Mouse (Mus musculus) adrenal gland, postnatal 14 days (tissue): ENCODE data around the gene 1500009C09Rik. TPM values are rescaled to one million over a fixed set of nuclear protein-coding genes. Genes with fewer than 3 reads are reported as not detected.

Experiments
- DNase-seq: peaks from one replicate; pipeline ENCODE4 v3.0.0; 2021; ENCODE audit warnings: mixed read lengths
- total RNA-seq: library from RNA; stranded (reverse); gene quantifications from 2 replicates; pipeline ENCODE4 v1.2.3, GENCODE M21; 2021

The 1500009C09Rik gene
- total RNA-seq, 1 experiment from 2014 or later = 0.74 TPM

DNA sequence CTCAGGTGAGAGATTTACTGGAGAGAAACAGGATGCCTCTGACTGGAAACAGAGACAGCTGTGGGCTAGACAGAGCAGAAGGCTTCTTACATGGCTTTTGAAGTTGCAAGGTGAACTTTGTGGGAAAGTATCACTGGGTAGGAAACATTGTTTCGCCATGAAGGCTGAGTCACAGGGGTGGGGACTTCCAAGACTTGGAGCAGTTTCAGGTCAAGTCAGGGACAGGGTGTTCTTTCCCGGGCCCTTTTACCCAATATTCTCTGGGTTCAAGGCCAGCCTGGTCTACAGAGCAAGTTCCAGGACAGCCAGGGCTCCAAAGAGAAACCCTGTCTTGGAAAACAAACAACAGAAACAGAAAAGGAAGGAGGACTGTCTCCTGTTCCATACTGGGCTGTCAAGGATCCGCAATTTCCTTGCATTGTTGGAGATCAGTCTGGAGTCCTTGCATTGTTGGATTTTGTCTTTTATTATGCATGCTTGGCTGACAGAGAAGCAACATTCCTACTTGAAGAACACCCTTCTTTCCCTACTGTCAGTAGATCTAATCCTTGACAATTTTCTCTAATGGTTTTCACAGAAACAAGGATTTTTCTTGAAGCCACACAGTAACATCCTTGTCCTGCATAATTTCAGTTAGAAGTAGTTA, 4.9 kb upstream of the 1500009C09Rik start:
- DNase-seq = peak; percentile 77

- DNase-seq = no peak
These were observed 618 bp upstream of the 1500009C09Rik start for GRCm38 (mm10) chr15:82251579-82251978.

DNA sequence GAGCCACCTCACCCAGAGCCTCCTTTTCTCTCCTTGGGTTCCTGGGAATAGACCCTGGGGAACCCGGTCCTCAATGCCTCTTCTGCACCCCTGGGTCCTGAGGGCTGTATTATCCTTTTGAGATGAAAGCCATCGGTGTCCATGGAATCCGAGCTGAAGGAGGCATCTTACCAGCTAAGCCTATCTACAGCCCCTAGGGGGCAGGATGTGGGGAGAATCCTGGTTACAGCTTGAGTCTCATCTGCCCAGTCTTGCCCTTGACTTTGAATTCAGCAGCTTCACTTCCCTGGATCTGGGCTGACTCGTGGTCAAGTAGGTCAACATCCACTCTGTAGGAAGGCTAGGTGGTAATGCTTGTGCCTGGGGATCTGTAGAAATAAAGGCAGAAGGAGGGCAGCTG, 3.1 kb downstream of the 1500009C09Rik start:
- no peak for DNase-seq

GRCm38 (mm10) chr15:82255944-82256383, 3.8 kb downstream of the 1500009C09Rik start:
- DNase-seq = no peak

DNA sequence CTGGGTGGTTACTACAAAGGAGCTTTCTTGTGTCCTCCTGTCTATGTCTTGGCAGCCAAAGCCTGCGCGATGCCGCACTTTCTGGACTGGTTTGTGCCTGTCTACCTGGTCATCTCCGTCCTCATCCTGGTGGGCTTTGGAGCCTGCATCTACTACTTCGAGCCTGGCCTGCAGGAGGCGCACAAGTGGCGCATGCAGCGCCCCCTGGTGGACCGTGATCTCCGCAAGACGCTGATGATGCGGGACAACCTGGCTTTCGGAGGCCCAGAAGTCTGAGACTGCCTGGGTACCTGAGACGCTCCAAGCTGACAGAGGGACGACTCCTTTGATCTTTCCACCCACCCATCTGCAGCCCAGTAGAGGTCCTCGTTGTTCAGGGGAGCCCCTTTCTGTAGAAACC, 7.3 kb downstream of the 1500009C09Rik start:
- DNase-seq = peak; percentile 84

DNA sequence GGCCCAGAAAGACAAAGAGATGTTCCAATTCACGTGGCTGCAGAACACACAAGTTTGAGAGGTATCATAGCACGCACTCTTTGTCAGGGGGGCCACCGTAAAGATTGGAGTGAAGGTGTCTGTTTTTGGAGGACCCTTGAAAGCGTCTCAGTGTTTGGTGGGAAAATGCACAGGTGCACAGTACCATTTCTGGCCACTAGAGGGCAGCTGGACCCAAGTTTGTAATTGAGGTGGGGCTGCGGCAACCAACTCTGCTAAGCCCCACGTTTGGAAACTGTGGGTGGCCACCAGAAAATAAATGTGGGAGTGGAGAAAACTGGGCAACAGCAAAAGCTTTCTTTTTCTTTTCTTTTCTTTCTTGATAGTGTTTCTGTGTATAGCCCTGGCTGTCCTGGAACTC, 14.2 kb downstream of the 1500009C09Rik start:
- DNase-seq = peak; percentile 73

GRCm38 (mm10) chr15:82268185-82268584, 16.0 kb downstream of the 1500009C09Rik start:
- DNase-seq = no peak

DNA sequence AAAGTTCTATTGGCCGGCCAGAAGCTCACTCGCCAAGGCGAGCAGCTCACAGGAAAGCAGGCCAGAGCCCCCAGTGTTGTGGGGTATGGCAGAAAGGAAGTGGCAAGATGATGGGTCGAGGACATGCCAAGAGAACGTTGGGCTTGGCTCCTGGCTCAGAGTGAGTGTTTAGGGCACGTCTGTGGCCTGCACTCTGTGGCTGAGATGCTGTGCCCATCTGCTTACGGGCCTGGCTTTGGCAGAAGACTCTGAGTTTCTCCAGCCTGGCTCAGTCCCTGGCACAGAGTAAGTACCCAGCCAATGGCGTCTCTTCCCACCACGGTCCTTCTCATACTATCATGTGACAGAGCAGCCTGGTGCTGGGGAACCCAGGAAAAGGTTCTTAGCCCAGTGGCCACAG, 16.6 kb downstream of the 1500009C09Rik start:
- no peak for DNase-seq

DNA sequence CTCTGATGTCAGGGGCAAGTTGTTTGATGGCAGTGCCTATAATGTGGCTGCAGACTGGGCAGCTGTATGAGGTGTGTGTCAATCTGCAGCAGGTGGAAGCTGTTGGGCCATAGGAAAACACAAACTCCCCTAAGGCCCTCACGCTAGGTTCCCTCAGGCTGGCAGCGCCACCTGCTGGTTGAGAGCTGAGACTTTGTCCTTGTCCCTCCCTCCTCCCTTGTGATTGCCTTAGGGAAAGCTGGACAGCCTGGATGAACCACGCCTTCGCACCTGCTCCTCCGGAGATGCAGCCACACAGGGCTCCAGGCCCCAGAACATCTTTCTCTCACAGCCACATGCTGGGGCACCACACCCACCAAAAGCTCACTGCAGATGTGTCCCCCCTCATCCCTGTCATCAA, 19.0 kb downstream of the 1500009C09Rik start:
- peak; percentile 87 for DNase-seq

GRCm38 (mm10) chr15:82272295-82272694, 20.1 kb downstream of the 1500009C09Rik start:
- no peak for DNase-seq

DNA sequence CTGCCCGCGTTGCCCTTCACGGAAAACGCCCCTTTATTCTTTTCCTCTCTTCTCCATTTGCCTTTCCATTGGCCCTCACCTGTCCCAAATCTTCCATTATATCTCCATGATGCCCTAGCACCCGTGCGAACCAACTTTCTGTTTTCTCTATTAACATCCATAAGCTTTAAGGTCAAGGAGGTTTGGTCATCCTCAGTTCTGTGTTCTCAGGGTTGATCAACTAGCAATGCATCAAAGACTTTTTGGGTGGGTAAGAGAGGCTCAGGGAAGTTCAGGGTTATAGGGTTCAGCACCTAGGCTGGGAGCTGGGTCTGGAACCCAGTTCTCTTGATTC, 22.4 kb downstream of the 1500009C09Rik start, which contains the start of gene Sept3:
Sept3 (plus strand) TSS at position 301 of the 334 bp plus-strand sequence.
- DNase-seq = no peak

- peak; percentile 69 for DNase-seq
These were observed 23.0 kb downstream of the 1500009C09Rik start for GRCm38 (mm10) chr15:82274927-82275901.

DNA sequence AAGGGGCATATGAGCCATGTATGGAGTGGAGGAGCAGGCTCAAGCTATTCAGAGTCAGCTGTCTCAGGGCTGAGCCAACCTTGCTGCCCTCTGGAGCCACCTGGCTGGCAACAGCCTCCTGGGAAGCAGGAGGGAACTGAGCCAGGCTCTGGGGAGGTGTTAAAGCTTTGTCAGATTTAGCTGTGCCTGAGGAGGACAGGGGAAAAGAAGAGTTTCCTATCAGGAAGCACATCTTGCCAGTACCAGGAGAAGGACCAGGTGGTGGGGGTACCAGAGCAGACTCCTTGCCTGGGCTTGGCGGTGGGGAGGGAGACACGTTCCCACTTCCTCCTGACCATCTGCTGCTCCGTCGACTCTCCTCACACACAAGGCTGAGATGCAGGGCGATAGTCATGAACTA, 25.4 kb downstream of the 1500009C09Rik start:
- no peak for DNase-seq

DNA sequence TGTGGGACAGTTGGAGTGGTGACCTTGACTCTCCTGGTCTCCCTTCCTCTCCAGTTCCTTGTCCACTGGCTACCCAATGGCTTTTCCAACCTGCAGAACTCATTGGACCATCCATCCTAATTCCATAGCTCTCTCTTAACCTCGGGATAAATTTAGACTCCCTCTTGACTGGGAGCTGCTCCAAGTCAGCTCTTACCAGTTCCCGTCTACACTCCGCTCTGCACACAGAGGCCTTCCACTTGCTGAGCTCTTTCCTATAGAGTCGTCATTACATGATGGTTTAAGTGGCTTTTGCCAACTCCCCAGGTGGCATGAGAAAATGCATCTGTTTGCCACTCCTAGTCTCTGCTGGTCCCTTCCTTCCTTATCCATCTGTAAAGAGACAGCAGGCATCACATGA, 28.4 kb downstream of the 1500009C09Rik start:
- no peak for DNase-seq

DNA sequence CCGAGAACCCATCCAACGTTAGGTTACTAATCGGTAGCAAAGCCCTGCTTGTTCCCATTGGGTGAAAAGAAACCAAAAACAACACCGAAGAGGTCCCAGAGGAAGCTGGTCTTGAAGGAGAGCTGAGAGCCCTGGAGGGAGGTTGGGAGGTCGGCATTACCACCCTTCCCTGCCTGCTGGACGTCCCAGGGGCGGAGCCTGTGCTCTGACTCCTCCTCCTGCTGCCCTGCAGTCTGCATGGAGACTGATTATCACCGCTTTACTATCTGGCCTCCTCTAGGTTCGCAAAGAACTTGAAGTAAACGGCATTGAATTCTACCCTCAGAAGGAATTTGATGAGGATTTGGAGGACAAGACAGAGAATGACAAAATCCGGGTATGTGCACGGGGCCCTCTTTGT, 34.0 kb downstream of the 1500009C09Rik start:
- DNase-seq = no peak

- DNase-seq = no peak
These were observed 38.1 kb downstream of the 1500009C09Rik start for GRCm38 (mm10) chr15:82290252-82290651.

DNA sequence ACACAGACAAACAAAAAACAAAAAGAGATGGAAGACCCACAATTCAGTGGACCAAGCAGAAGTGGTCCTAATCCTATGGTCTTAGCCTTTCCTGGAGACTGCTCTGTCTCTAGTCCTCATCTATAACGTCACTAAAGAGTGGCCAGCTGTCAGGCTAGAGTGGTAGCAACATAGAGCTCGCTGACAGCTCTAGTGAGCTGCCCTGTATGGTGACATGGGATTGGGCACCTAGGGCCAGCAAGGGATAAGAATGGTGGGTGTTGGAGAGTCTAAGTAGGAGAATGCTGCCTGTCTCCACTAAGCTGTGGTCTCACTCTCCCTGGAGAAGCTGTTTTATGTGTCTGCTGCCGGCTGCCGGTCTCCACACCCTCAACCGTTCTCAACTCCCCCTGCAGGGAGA, 40.7 kb downstream of the 1500009C09Rik start:
- DNase-seq = no peak

DNA sequence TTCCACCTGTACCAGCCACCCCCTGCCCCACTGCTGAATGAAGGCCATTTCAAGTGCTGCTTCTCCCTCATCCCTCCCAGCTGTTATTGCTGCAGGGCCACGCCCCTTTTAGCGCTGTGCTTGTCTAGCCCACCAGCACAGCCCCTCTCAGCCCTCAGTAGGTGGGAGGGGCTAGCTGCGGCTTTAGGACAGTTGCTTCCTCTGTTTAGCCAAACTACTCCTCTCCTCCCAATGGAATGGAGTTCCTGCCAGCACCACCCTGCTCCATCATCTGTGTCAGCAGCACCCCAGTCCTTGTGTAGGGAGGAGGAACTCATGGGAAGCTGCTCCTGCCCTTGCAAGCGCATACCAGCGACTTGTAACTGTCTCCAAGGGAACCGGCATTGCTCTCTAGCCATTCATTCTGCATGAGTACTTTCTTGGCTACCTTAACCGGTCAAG, 41.1 kb downstream of the 1500009C09Rik start:
- no peak for DNase-seq

DNA sequence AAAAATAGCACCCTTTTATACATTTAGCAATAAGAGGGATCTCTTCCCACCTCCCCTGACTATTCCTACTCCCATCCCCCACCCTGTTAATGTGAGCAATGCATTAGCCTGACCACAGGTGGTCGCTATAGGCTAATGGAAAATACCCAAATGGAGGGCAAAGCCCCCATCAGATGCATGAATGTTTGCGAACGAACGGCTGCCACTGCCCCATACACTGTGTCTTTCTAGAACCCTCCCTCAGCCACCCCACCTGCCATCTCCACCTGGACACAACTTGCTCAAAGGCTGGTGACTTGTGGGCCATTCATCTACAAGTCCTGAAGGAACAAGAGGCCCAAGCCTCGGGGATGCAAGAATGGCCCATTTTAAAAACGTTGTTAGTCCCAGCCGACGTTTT, 41.9 kb downstream of the 1500009C09Rik start:
- DNase-seq = no peak

- DNase-seq = peak; percentile 13
These were observed 46.8 kb downstream of the 1500009C09Rik start, which contains the start of gene Wbp2nl for GRCm38 (mm10) chr15:82298764-82299561. Gene Wbp2nl, plus strand, starts transcription at chr15:82298954.

DNA sequence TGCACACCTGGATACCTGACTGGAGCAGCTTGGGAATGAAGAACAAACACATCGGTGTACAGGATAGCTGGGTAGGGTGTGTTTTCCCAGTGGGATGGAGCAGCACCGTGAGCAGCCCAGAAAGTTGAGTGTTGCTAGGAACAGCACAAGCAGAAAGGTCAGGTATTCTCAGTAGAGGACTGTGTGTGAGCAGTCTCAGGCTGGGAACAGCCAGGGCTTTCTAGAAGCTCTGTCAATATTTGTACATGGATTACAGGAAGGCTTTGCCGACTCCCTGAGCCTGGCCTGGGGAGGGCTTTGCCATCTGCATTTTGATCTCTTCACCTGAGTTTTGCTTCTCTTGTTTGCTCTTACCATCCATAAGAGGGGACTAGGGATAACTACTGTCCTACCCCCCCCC, 54.9 kb downstream of the 1500009C09Rik start:
- no peak for DNase-seq

DNA sequence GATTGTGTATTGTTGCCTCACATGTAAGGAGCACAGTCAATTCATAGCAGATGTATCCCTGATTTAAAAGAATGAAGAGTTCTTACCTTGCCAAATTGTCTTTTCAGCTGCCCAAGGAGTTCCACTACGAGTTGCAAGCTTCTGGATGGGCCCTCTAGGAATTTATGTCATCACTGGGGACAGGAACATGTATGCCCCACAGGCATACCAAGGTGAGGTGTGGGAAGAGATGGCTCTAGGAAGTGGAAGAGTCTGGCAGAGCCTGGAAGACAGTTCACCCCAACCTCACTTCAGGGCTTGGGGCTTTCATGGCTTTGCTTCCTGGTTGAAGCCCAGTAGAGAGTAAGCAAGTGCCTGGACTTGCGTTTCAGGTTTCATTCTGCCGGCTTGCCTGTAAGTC, 56.2 kb downstream of the 1500009C09Rik start:
- no peak for DNase-seq
